Mouse (Mus musculus) C2C12 (cell line): ENCODE results near the gene Epha3. TPM values are rescaled to one million over a fixed set of nuclear protein-coding genes. Genes with fewer than 3 reads are reported as not detected.

ENCODE experiments used
- H3K27me3 ChIP-seq: one replicate; pipeline ENCODE4 v1.6.1; 2011; ENCODE audit not compliant: control insufficient read depth, insufficient read depth, insufficient read length
- H3K36me3 ChIP-seq: one replicate; pipeline ENCODE4 v1.6.1; 2011; ENCODE audit not compliant: control insufficient read depth, insufficient read depth
- H3K4me3 ChIP-seq: one replicate; pipeline ENCODE4 v1.5.1; 2011; ENCODE audit warnings: mild to moderate bottlenecking, control low read depth; ENCODE audit not compliant: poor library complexity, insufficient read depth, severe bottlenecking
- H3K79me2 ChIP-seq: one replicate; pipeline ENCODE4 v1.6.1; 2011; ENCODE audit not compliant: control insufficient read depth, insufficient read depth
- H3K79me3 ChIP-seq: one replicate; pipeline ENCODE4 v1.6.1; 2011; ENCODE audit warnings: low read depth, control low read depth
- H3ac ChIP-seq: one replicate; pipeline ENCODE3; 2011; ENCODE audit warnings: low read depth; ENCODE audit not compliant: control insufficient read depth, insufficient read length
- CEBPB ChIP-seq: IDR thresholded peaks from one replicate; pipeline ENCODE4 v1.6.1; 2011; ENCODE audit warnings: low read depth, mild to moderate bottlenecking, control low read depth, moderate library complexity
- CTCF ChIP-seq: IDR thresholded peaks from one replicate; pipeline ENCODE4 v1.5.1; 2011; ENCODE audit not compliant: control insufficient read depth, insufficient read depth, insufficient read length
- FOSL1 ChIP-seq: IDR thresholded peaks from one replicate; pipeline ENCODE4 v1.8.0; 2011; ENCODE audit warnings: mild to moderate bottlenecking, low read length; ENCODE audit not compliant: poor library complexity, insufficient read depth, severe bottlenecking
- MAX ChIP-seq: IDR thresholded peaks from one replicate; pipeline ENCODE4 v1.6.1; 2011; ENCODE audit warnings: mild to moderate bottlenecking, control low read depth
- MYOD1 ChIP-seq: IDR thresholded peaks from one replicate; pipeline ENCODE4 v1.6.1; 2011; ENCODE audit warnings: low read depth; ENCODE audit not compliant: control insufficient read depth, insufficient read length
- MYOG ChIP-seq: IDR thresholded peaks from one replicate; pipeline ENCODE4 v1.6.1; 2011; ENCODE audit not compliant: control insufficient read depth, insufficient read length; ENCODE audit errors: extremely low read depth
- USF1 ChIP-seq: IDR thresholded peaks from one replicate; pipeline ENCODE4 v1.6.1; 2011; ENCODE audit warnings: low read depth, mild to moderate bottlenecking, control low read depth, moderate library complexity
- polyA plus RNA-seq: library from polyadenylated mRNA; unstranded; fragments of >200 nt; fragmentation: generic; extraction: Trizol; gene quantifications from one replicate; pipeline ENCODE4 v1.2.1, GENCODE M21; 2012; ENCODE audit warnings: missing spikeins

The Epha3 gene
- polyA plus RNA-seq, 1 experiment = 0.26 TPM

- no peak for TF ChIP-seq MYOD1
- no peak for TF ChIP-seq MAX
- TF ChIP-seq CEBPB = no peak
- TF ChIP-seq FOSL1 = no peak
- TF ChIP-seq MYOG = no peak
- TF ChIP-seq CTCF = no peak
- TF ChIP-seq USF1 = no peak
- H3ac ChIP-seq = no peak overlapping the region
- H3K36me3 ChIP-seq = no peaks in the 10 kb centered on the region
- no peaks in the 10 kb centered on the region for H3K79me2 ChIP-seq
- no peaks in the 10 kb centered on the region for H3K79me3 ChIP-seq
- H3K27me3 ChIP-seq = no peaks in the 10 kb centered on the region
- H3K4me3 ChIP-seq = no peak overlapping the region
Observed at GRCm38 (mm10) chr16:63706912-63707868, 156.8 kb downstream of the Epha3 start.

DNA sequence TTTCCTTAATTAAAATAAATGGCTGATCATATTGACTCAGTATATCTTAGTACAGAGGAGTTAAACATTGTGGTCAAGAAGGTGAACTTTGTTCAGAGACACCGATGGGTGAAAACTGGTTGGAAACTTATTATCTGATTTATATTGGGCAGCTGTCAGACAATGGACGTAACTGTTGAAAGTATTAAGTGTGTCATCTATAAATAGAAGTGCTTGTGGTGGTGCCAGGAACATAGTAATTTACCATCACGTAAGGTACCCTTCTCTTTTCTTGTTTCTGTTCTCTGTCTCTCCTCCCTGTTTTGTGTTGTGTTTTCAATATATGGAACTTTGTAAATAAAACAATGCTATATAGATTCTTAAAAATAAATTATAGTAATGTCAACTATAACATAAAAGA, 174.6 kb downstream of the Epha3 start:
- no peak overlapping the region for H3ac ChIP-seq
- no peak for TF ChIP-seq MYOD1
- TF ChIP-seq CTCF = no peak
- TF ChIP-seq CEBPB = no peak
- no peak for TF ChIP-seq FOSL1
- no peak for TF ChIP-seq MAX
- no peak for TF ChIP-seq MYOG
- no peak for TF ChIP-seq USF1
- H3K36me3 ChIP-seq = no peaks in the 10 kb centered on the region
- no peaks in the 10 kb centered on the region for H3K79me2 ChIP-seq
- H3K4me3 ChIP-seq = no peak overlapping the region
- no peaks in the 10 kb centered on the region for H3K79me3 ChIP-seq
- H3K27me3 ChIP-seq = no peaks in the 10 kb centered on the region

DNA sequence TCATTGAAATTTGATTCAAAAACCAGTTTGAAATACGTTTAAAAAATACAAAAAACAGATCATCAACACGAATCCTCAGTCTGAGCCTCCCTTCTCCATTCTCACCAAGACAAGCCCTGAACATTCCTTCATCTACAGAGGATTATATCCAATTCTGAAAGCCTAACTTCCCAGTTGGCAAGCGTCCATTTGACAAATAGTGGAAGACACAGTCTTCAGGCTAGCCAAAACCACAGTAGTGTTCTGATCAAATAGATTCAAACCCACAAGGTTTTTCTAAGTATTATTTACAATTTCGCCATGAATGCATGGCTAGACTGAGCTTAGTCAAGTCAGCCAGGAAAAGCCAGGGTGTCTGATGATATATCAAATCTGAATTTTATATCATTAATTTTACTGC, 179.8 kb downstream of the Epha3 start:
- Histone ChIP-seq H3K79me3 (no peaks in the 10 kb centered on the region), H3ac (no peak overlapping the region), H3K79me2 (no peaks in the 10 kb centered on the region), H3K4me3 (no peak overlapping the region), H3K36me3 (no peaks in the 10 kb centered on the region), H3K27me3 (no peaks in the 10 kb centered on the region)
- TF ChIP-seq CEBPB = no peak

- Histone ChIP-seq H3K79me2 (no peaks in the 10 kb centered on the region), H3K27me3 (no peaks in the 10 kb centered on the region), H3K36me3 (no peaks in the 10 kb centered on the region), H3K4me3 (no peak overlapping the region), H3ac (no peak overlapping the region), H3K79me3 (no peaks in the 10 kb centered on the region)
- no peak for TF ChIP-seq CTCF
- TF ChIP-seq MYOD1 = no peak
- no peak for TF ChIP-seq MAX
- no peak for TF ChIP-seq USF1
- TF ChIP-seq CEBPB = no peak
- no peak for TF ChIP-seq MYOG
- TF ChIP-seq FOSL1 = no peak
Observed at GRCm38 (mm10) chr16:63674426-63674825, 189.5 kb downstream of the Epha3 start.

GRCm38 (mm10) chr16:63673236-63673840, 190.6 kb downstream of the Epha3 start:
- TF ChIP-seq MYOD1 (no peak), MYOG (no peak), CEBPB (no peak), USF1 (no peak), CTCF (no peak), MAX (no peak), FOSL1 (no peak)
- Histone ChIP-seq H3ac (no peak overlapping the region), H3K79me3 (no peaks in the 10 kb centered on the region), H3K79me2 (no peaks in the 10 kb centered on the region), H3K4me3 (no peak overlapping the region), H3K36me3 (no peaks in the 10 kb centered on the region), H3K27me3 (no peaks in the 10 kb centered on the region)

DNA sequence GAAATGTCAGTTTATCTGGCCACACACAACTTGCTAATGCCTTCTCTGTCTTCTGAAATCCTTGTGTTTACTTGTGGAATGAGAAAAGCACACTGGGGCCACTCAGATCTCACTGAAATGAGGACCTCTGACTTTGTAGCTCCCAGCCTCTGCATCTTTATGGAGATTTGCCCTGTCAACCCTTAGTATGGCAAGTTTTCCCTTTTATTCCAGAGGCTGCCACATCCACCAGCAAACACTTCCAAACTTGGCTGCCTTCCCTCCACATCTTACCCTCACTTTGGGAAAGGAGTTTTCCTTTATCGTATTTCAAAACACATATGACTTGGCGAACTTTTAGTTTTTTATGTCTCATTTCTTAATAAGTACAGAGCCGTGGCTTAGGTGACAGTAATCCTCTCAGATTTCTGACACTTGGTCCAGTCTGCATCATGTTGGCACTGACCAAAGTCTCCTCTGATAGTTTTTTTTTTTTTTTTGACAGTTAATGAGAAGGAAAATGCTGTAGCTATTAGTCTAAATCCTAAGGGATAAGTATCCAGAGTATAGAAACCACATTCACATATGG, 198.0 kb downstream of the Epha3 start:
- Histone ChIP-seq H3K36me3 (no peaks in the 10 kb centered on the region), H3K79me2 (no peaks in the 10 kb centered on the region), H3K27me3 (no peaks in the 10 kb centered on the region), H3K79me3 (no peaks in the 10 kb centered on the region), H3K4me3 (no peak overlapping the region), H3ac (no peak overlapping the region)
- TF ChIP-seq MYOG (no peak), MYOD1 (no peak), FOSL1 (no peak), MAX (no peak)
